Mouse (Mus musculus) myocyte (in vitro differentiated cells): Measurements from ENCODE around the gene Cyp11a1.

Experiments
- E2F4 ChIP-seq: IDR thresholded peaks from one replicate; pipeline ENCODE4 v1.6.1; 2011; ENCODE audit warnings: mild to moderate bottlenecking, control low read depth, moderate library complexity; ENCODE audit not compliant: insufficient read depth
- MAX ChIP-seq: IDR thresholded peaks from one replicate; pipeline ENCODE4 v1.6.1; 2011; ENCODE audit warnings: low read depth, mild to moderate bottlenecking, control low read depth
- MYOD1 ChIP-seq, 3 experiments: IDR thresholded peaks; one replicate each; pipeline ENCODE4 v1.6.1; 2011; ENCODE audit warnings: control low read depth in 2 of 3, low read depth in 2 of 3, mild to moderate bottlenecking in 2 of 3, moderate library complexity in 1 of 3; ENCODE audit not compliant: insufficient read length in 2 of 3, control insufficient read depth in 1 of 3
- MYOG ChIP-seq, 3 experiments: IDR thresholded peaks; one replicate each; pipeline ENCODE4 v1.6.1; 2011; ENCODE audit warnings: control low read depth in 2 of 3, low read depth in 2 of 3, mild to moderate bottlenecking in 2 of 3; ENCODE audit not compliant: insufficient read length in 2 of 3, control insufficient read depth in 1 of 3, insufficient read depth in 1 of 3
- POLR2A ChIP-seq: IDR thresholded peaks from one replicate; pipeline ENCODE4 v1.6.1; 2011; ENCODE audit warnings: low read depth, mild to moderate bottlenecking, control low read depth, moderate library complexity; ENCODE audit not compliant: insufficient read length
- TCF12 ChIP-seq: IDR thresholded peaks from one replicate; pipeline ENCODE4 v1.6.1; 2011; ENCODE audit warnings: mild to moderate bottlenecking, control low read depth; ENCODE audit not compliant: poor library complexity, insufficient read depth, severe bottlenecking
- USF1 ChIP-seq: IDR thresholded peaks from one replicate; pipeline ENCODE4 v1.6.1; 2011; ENCODE audit warnings: low read depth, mild to moderate bottlenecking, control low read depth, moderate library complexity

DNA sequence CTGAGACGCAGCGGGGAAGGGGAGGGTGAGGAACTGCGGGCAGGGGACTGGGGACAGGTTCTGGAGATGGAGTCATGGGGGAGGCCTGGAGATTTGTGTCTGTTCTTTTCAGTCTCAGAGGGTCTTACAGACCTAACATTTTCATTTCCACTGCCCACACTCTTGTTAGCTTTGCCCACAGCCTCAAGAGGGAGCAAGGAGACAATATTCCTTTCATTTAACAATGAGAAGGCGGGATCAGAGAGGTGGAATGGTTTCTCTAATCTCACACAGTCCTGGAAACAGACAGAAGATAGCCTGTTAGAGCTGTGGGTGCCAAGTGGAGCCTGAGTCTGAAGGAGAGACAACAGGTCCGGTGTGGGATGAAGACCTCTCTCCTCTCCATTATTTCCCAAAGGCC is 45.7 kb downstream of the Cyp11a1 start:
- TF ChIP-seq TCF12 (no peak), POLR2A (no peak), MAX (no peak), MYOG (IDR thresholded peaks at IDR 0.05; ENCODE audit: control insufficient read depth in 1 of 3, insufficient read depth in 1 of 3, insufficient read length in 2 of 3, low read depth in 2 of 3) (no peak), MYOD1 (IDR thresholded peaks at IDR 0.05; ENCODE audit: control insufficient read depth in 1 of 3, insufficient read length in 2 of 3, low read depth in 2 of 3) (no peak), USF1 (no peak), E2F4 (no peak)
